Mouse (Mus musculus) hindbrain, embryonic 12.5 days (tissue): ENCODE measurements around the gene Wbp11. TPM values are rescaled to one million over a fixed set of nuclear protein-coding genes. Genes with fewer than 3 reads are reported as not detected.

ENCODE experiments used
- microRNA-seq: library from miRNA; unstranded; fragments of <30 nt; microRNA quantifications from one replicate; pipeline ENCODE4, GENCODE M21; 2017
- polyA plus RNA-seq: library from polyadenylated mRNA; unstranded; fragments of >200 nt; fragmentation: Nextera tagmentation; extraction: Ambion mirVana; gene quantifications from 2 replicates; pipeline ENCODE4 v1.2.1, GENCODE M21; 2016

The Wbp11 gene
- polyA plus RNA-seq, 1 experiment from 2014 or later: 112 TPM

Small RNA genes within 50 kb of the gene (microRNA-seq; reads per million reads assigned to microRNA genes)
- not detected for gene Gm44364

Other genes with a start within 250 kb of the Wbp11 start
- gene Plbd1, start 166.3 kb downstream of the Wbp11 start, polyA plus RNA-seq: 2.3 and 2.6 TPM in 2 replicates
- 0.05 and 0.10 TPM in 2 replicates for gene Gucy2c, start 46.5 kb downstream of the Wbp11 start, polyA plus RNA-seq
- gene Hist4h4, start 23.8 kb downstream of the Wbp11 start, polyA plus RNA-seq: 0.51 and 0.72 TPM in 2 replicates
- gene H2afj, start 20.0 kb downstream of the Wbp11 start, polyA plus RNA-seq: 115 and 121 TPM in 2 replicates
- 1.3 and 2.5 TPM in 2 replicates for gene BC049715, start 607 bp downstream of the Wbp11 start, polyA plus RNA-seq
- 0.49 and 1.1 TPM in 2 replicates for gene Smco3, start 7.2 kb upstream of the Wbp11 start, polyA plus RNA-seq
- gene Art4, start 29.5 kb upstream of the Wbp11 start, polyA plus RNA-seq: 0.47 and 0.75 TPM in 2 replicates
- 16.6 and 35.9 TPM in 2 replicates for gene Mgp, start 47.6 kb upstream of the Wbp11 start, polyA plus RNA-seq
- gene Erp27, start 93.9 kb upstream of the Wbp11 start, polyA plus RNA-seq: not detected in 2 replicates
- gene Pde6h, start 95.6 kb upstream of the Wbp11 start, polyA plus RNA-seq: not detected in 2 replicates
- gene Arhgdib, start 113.7 kb upstream of the Wbp11 start, polyA plus RNA-seq: 27.7 and 29.0 TPM in 2 replicates